Mouse (Mus musculus) limb, embryonic 14.5 days (tissue): Measurements from ENCODE around the gene Ccsap. TPM values are rescaled to one million over a fixed set of nuclear protein-coding genes. Genes with fewer than 3 reads are reported as not detected.

Source experiments
- ATAC-seq: fragments of 200-750 bp; cut with Nextera tagmentation; 2 replicates; pipeline ENCODE4 v1.8.0; 2017; ENCODE audit warnings: low read depth, moderate number of reproducible peaks, moderate TSS enrichment; ENCODE audit not compliant: low FRiP score
- DNase-seq: peaks from one replicate; pipeline ENCODE4 v3.0.0-alpha.2; 2015; ENCODE audit warnings: low spot score
- H3K27ac ChIP-seq: fragments of 300-500 bp; sonication (generic); replicated peaks from 2 replicates; pipeline ENCODE4 v1.5.1; 2014; ENCODE audit warnings: low read depth, mild to moderate bottlenecking, low read length, moderate library complexity, mixed read lengths
- H3K27me3 ChIP-seq: fragments of 300-500 bp; sonication (generic); 2 replicates; pipeline ENCODE4 v1.6.1; 2014; ENCODE audit warnings: low read length, mixed read lengths; ENCODE audit not compliant: control insufficient read depth, insufficient read depth
- H3K36me3 ChIP-seq: fragments of 300-500 bp; sonication (generic); 2 replicates; pipeline ENCODE4 v1.6.1; 2014; ENCODE audit warnings: mild to moderate bottlenecking, low read length, moderate library complexity, mixed read lengths; ENCODE audit not compliant: control insufficient read depth, insufficient read depth
- H3K4me1 ChIP-seq: fragments of 300-500 bp; sonication (generic); 2 replicates; pipeline ENCODE4 v1.6.1; 2014; ENCODE audit warnings: antibody characterized with exemption, low read length, mixed read lengths; ENCODE audit not compliant: control insufficient read depth, insufficient read depth
- H3K4me2 ChIP-seq: fragments of 300-500 bp; sonication (generic); replicated peaks from 2 replicates; pipeline ENCODE4 v1.6.1; 2014; ENCODE audit warnings: low read depth, mild to moderate bottlenecking, low read length, moderate library complexity; ENCODE audit not compliant: severe bottlenecking
- H3K4me3 ChIP-seq: fragments of 300-500 bp; sonication (generic); replicated peaks from 2 replicates; pipeline ENCODE4 v1.5.1; 2014; ENCODE audit warnings: low read length
- H3K9ac ChIP-seq: fragments of 300-500 bp; sonication (generic); 2 replicates; pipeline ENCODE4 v1.6.1; 2014; ENCODE audit warnings: mild to moderate bottlenecking, low read depth, low read length, moderate library complexity; ENCODE audit not compliant: severe bottlenecking
- H3K9me3 ChIP-seq: fragments of 300-500 bp; sonication (generic); 2 replicates; pipeline ENCODE4 v1.6.1; 2016; ENCODE audit warnings: low read length; ENCODE audit not compliant: control insufficient read depth
- POLR2A ChIP-seq: fragments of 200-500 bp; IDR thresholded peaks from 2 replicates; pipeline ENCODE4 v1.8.0; 2012; ENCODE audit warnings: inconsistent platforms, mild to moderate bottlenecking, moderate library complexity, borderline replicate concordance; ENCODE audit not compliant: insufficient read depth, insufficient read length; ENCODE audit errors: extremely low read depth
- WGBS: fragments of 180-500 bp; shearing (Covaris S2); extraction: QIAGEN DNeasy Blood & Tissue Kit; methylation state at CpG from one replicate; pipeline ENCODE4 v1.1.7; 2014; 5-methylcytosine and 5-hydroxymethylcytosine counted together
- polyA plus RNA-seq, 2 experiments: library from polyadenylated mRNA; depleted of rRNA in 1 of 2; stranded (reverse) in 1 of 2; unstranded in 1 of 2; fragments of >200 nt; fragmentation: Nextera tagmentation in 1 of 2; extraction: Ambion mirVana in 1 of 2; gene quantifications; 2 replicates each; pipeline versions ENCODE4 v1.2.1 to v1.2.3; 2012 to 2014

Gene Ccsap
- polyA plus RNA-seq, 2 experiments: 3.7 to 4.9 TPM

DNA sequence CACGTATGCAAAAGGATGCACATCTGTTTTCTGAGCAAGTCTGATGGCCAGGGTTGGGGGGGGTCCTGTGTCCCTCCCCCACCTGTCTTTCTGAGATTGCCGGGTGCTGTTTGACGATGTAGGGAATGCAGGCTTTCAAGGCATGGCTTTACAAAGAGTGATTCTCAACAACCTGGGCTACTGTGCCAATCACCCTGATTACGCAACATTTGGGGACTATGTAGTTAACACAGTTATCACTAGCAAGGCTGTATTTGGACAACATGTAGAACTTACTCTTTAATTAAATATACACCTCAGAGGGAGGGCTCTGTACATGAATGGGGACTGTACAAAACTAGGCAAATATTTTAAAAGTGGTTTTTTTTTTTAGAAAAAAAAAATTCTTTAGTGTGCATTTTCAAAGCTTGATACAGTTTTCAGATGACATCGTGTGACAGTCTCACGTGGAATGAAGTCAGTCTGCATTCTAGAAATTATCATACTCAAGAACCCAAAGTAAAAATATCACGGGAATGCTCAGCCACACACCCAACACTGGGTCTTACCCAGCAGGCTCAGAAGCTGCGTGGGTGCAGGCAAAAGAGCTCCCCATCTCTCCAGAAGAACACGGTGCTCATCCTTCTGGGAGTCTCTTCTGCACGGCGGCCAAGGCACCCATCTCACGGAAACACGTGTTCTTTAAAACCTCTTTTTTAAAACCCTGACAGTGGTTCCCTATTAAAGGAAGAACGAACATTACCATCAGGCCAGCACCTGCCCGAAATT lies 19.2 kb downstream of the Ccsap start:
- Histone ChIP-seq H3K4me2 (no peak overlapping the region), H3K36me3 (peaks cover 5% of the 10 kb centered on the region), H3K27me3 (no peaks in the 10 kb centered on the region), H3K27ac (no peak overlapping the region), H3K4me1 (no peaks in the 10 kb centered on the region), H3K4me3 (no peak overlapping the region), H3K9me3 (no peaks in the 10 kb centered on the region), H3K9ac (no peak overlapping the region)
- no peak for ATAC-seq
- DNase-seq: no peak
- TF ChIP-seq POLR2A: no peak
- 88% methylated on average over 15 of the region's 15 CpGs for WGBS

DNA sequence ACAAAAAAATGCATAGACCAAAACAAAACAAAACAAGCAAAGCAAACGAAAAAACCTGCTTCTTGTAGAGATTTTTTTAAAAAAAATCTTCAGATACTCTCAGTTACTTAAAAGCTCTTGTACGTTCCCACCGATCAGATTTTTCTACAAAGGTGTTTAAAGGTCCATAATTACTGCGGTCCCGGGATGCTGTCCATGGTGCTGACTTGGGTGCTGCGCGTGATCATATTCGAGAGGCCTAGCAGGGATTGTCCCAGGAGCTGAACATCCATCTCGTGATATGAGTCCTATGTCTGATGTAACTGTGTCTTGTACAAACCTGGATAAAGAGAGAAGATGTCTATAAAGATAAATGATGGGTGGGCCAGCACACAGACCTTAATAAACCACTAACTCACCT lies 21.5 kb downstream of the Ccsap start:
- H3K9ac ChIP-seq: no peak overlapping the region
- H3K27me3 ChIP-seq: no peaks in the 10 kb centered on the region
- 63% methylated on average over 9 of the region's 9 CpGs for WGBS
- H3K4me3 ChIP-seq: no peak overlapping the region
- peaks cover 25% of the 10 kb centered on the region for H3K36me3 ChIP-seq
- no peaks in the 10 kb centered on the region for H3K4me1 ChIP-seq
- H3K4me2 ChIP-seq: no peak overlapping the region
- ATAC-seq (no peak), DNase-seq (peak; percentile 7)
- H3K9me3 ChIP-seq: no peaks in the 10 kb centered on the region
- no peak overlapping the region for H3K27ac ChIP-seq
- no peak for TF ChIP-seq POLR2A

DNA sequence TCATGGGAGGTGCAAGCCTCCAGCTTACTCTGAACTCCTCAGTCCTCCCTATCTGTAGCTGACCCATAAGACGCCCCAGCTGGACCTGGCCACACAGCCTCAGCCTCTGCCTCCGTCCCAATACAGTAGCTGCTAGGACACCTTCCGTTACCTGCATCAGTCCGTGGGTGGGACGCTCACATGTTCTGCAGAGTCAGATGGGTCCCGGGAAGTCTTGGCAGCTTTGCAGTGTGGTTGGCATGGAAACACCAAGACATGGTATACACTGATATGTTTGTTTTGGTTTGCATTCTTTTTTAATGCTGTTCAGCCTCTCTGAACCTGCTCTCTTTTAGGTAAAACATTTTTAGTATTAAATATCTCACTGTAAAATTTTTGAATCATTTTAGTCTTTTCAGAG lies 23.7 kb downstream of the Ccsap start:
- Histone ChIP-seq H3K9ac (no peak overlapping the region), H3K27me3 (no peaks in the 10 kb centered on the region), H3K9me3 (no peaks in the 10 kb centered on the region), H3K27ac (no peak overlapping the region), H3K36me3 (peaks cover 41% of the 10 kb centered on the region), H3K4me3 (no peak overlapping the region), H3K4me2 (no peak overlapping the region), H3K4me1 (no peaks in the 10 kb centered on the region)
- ATAC-seq (no peak), DNase-seq (no peak)
- 90% methylated on average over 6 of the region's 6 CpGs for WGBS
- TF ChIP-seq POLR2A: no peak

DNA sequence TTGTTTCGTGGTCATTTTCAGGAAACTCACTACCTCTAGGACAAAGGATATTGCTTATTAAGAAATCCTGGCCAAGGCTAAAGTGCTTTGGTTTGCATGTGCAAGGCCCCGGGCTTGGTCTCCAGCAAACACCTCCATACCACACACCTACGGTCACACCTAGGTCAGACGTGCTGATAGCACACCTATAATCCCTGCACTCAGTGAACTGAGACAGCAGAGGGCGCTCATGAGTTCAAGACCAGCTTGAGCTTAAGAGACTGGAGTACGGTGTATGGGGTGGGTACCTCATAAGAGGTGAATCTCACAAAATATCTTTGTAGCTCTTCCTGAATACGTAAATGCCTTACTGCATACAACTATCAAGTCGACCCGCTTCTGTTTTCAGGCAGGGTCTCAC lies 24.6 kb downstream of the Ccsap start:
- ATAC-seq (peak; percentile 30; the same call in 1 of the 2 replicates), DNase-seq (peak; percentile 50)
- no peak for TF ChIP-seq POLR2A
- H3K9ac ChIP-seq: no peak overlapping the region
- H3K36me3 ChIP-seq: peaks cover 46% of the 10 kb centered on the region
- no peak overlapping the region for H3K4me2 ChIP-seq
- H3K9me3 ChIP-seq: no peaks in the 10 kb centered on the region
- H3K4me1 ChIP-seq: no peaks in the 10 kb centered on the region
- no peak overlapping the region for H3K27ac ChIP-seq
- H3K4me3 ChIP-seq: no peak overlapping the region
- 52% methylated on average over 9 of the region's 9 CpGs for WGBS
- no peaks in the 10 kb centered on the region for H3K27me3 ChIP-seq

DNA sequence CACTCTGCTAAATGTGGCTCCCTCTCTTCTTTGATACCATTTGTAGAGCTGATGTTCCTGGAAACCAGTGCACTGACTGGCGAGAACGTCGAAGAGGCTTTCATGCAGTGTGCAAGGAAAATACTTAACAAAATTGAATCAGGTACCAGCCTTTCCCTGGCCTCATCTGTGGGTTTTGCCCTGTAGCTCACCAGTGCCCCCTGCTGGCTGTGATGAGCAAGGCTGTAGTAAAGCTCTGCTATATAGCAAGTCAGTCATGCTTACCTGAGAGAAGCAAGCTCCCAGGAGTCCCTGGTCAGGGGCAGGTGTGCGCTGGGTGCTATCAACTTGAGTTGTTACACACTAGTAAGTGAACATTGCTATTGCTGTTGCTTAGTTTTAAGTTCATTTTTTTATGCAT lies 27.3 kb downstream of the Ccsap start:
- Histone ChIP-seq H3K9me3 (no peaks in the 10 kb centered on the region), H3K27me3 (no peaks in the 10 kb centered on the region), H3K4me2 (no peak overlapping the region), H3K4me3 (no peak overlapping the region), H3K36me3 (peaks cover 71% of the 10 kb centered on the region), H3K4me1 (no peaks in the 10 kb centered on the region), H3K27ac (no peak overlapping the region), H3K9ac (no peak overlapping the region)
- ATAC-seq (no peak), DNase-seq (no peak)
- WGBS: 98% methylated on average over 4 of the region's 4 CpGs
- no peak for TF ChIP-seq POLR2A
